In the genomic region with DNA sequence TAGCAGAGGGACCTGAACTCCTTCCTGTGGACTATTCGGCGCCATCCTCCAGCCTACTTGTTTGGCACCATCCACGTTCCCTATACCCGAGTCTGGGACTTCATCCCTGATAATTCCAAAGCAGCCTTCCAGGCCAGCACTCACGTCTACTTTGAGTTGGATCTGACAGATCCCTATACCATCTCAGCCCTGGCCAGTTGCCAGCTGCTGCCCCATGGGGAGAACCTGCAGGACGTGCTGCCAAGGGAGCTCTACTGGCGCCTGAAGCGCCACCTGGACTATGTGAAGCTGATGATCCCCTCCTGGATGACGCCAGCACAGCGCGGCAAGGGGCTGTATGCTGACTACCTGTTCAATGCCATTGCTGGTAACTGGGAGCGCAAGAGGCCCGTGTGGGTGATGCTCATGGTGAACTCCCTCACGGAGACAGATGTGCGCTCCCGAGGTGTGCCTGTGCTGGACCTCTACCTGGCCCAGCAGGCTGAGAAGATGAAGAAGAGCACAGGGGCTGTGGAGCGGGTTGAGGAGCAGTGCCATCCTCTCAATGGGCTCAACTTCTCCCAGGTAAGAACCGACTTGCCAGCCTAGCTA, we compare ENCODE assay signal across 13 mouse cellular contexts. TPM values are rescaled to one million over a fixed set of nuclear protein-coding genes. Genes with fewer than 3 reads are reported as not detected.
DNase-seq lines count a peak whose midpoint lies in the region; ATAC-seq and TF ChIP-seq lines count a peak whose summit lies in the region.
"Had no signal": no experiment of that assay in that cellular context is flagged by ENCODE, and none has a peak within 500 bp of the region (broad histone marks: within the 10 kb centered on the region; RNA-seq: fewer than 3 reads in every experiment).

No protein-coding gene starts in this region.

- no peak for DNase-seq in embryonic facial prominence, embryonic 10.5 days (ENCODE audit: low spot score)
- DNase-seq in intestine, embryonic 14.5 days (ENCODE audit: low spot score), result peak; percentile 50
- DNase-seq in kidney, postnatal 0 days (ENCODE audit: low spot score), result no peak
- no peak for DNase-seq in T-cell, adult 2 months (ENCODE audit: low spot score)
- no peak for DNase-seq in urinary bladder, adult 2 months (ENCODE audit: low spot score)
- DNase-seq: embryo, embryonic 11 days had no signal

- 68% methylated on average over 18 of the region's 18 CpGs for WGBS in embryonic facial prominence, embryonic 13.5 days
- WGBS in embryonic facial prominence, embryonic 10.5 days, result 68% methylated on average over 18 of the region's 18 CpGs
- WGBS in intestine, embryonic 14.5 days, result 81% methylated on average over 18 of the region's 18 CpGs
- 83% methylated on average over 18 of the region's 18 CpGs for WGBS in intestine, embryonic 16.5 days
- WGBS in kidney, postnatal 0 days, result 63% methylated on average over 18 of the region's 18 CpGs

- 0 out of 2 replicates have a peak overlapping the region, but pooled peaks have one; percentile 45 for H3K4me2 ChIP-seq in embryonic facial prominence, embryonic 13.5 days
- H3K4me2 ChIP-seq in intestine, embryonic 14.5 days (ENCODE audit: low read length), result no peak overlapping the region
- no peak overlapping the region for H3K4me2 ChIP-seq in intestine, embryonic 16.5 days (ENCODE audit: low read depth, low read length)
- H3K4me2 ChIP-seq in kidney, postnatal 0 days (ENCODE audit: low read length), result peak overlapping the region; percentile 98
- H3K4me2 ChIP-seq: forebrain, embryonic 13.5 days had no signal

- no peaks in the 10 kb centered on the region for H3K9me3 ChIP-seq in embryonic facial prominence, embryonic 13.5 days
- no peaks in the 10 kb centered on the region for H3K9me3 ChIP-seq in embryonic facial prominence, embryonic 10.5 days
- H3K9me3 ChIP-seq in intestine, embryonic 14.5 days (ENCODE audit: control insufficient read depth, low read length), result no peaks in the 10 kb centered on the region
- no peaks in the 10 kb centered on the region for H3K9me3 ChIP-seq in intestine, embryonic 16.5 days (ENCODE audit: control insufficient read depth, low read length)
- H3K9me3 ChIP-seq in E14TG2a.4 (ENCODE audit: low read length), result no peaks in the 10 kb centered on the region
- H3K9me3 ChIP-seq in kidney, postnatal 0 days (replicated peaks; ENCODE audit: low read length), result no peaks in the 10 kb centered on the region
- H3K9me3 ChIP-seq: forebrain, embryonic 13.5 days had no signal

- peaks cover 46% of the 10 kb centered on the region for H3K4me1 ChIP-seq in embryonic facial prominence, embryonic 13.5 days
- H3K4me1 ChIP-seq in embryonic facial prominence, embryonic 10.5 days, result peaks cover 52% of the 10 kb centered on the region
- H3K4me1 ChIP-seq in intestine, embryonic 14.5 days (replicated peaks; ENCODE audit: control insufficient read depth, insufficient read depth, low read length), result peaks cover 16% of the 10 kb centered on the region
- 0 out of 2 replicates have a peak, but pooled peaks cover 4% of the 10 kb centered on the region for H3K4me1 ChIP-seq in intestine, embryonic 16.5 days (ENCODE audit: control insufficient read depth, insufficient read depth, low read length)
- peaks cover 8% of the 10 kb centered on the region for H3K4me1 ChIP-seq in E14TG2a.4 (replicated peaks; ENCODE audit: low read depth, low read length)
- H3K4me1 ChIP-seq in kidney, postnatal 0 days (replicated peaks; ENCODE audit: insufficient read depth, low read length), result peaks cover 19% of the 10 kb centered on the region

- no peaks in the 10 kb centered on the region for H3K36me3 ChIP-seq in embryonic facial prominence, embryonic 13.5 days
- no peaks in the 10 kb centered on the region for H3K36me3 ChIP-seq in embryonic facial prominence, embryonic 10.5 days (replicated peaks)
- no peaks in the 10 kb centered on the region for H3K36me3 ChIP-seq in intestine, embryonic 14.5 days (ENCODE audit: control insufficient read depth, insufficient read depth, low read length)
- H3K36me3 ChIP-seq in intestine, embryonic 16.5 days (ENCODE audit: control insufficient read depth, insufficient read depth, low read length), result no peaks in the 10 kb centered on the region
- H3K36me3 ChIP-seq in E14TG2a.4 (ENCODE audit: insufficient read depth, low read length), result no peaks in the 10 kb centered on the region
- H3K36me3 ChIP-seq in kidney, postnatal 0 days (ENCODE audit: insufficient read depth, low read length), result no peaks in the 10 kb centered on the region

- peaks cover 52% of the 10 kb centered on the region for H3K27me3 ChIP-seq in embryonic facial prominence, embryonic 13.5 days
- H3K27me3 ChIP-seq in embryonic facial prominence, embryonic 10.5 days (replicated peaks; ENCODE audit: low read depth, poor library complexity, severe bottlenecking), result peaks cover 77% of the 10 kb centered on the region
- peaks cover 22% of the 10 kb centered on the region for H3K27me3 ChIP-seq in intestine, embryonic 14.5 days (replicated peaks; ENCODE audit: control insufficient read depth, insufficient read depth, low read length)
- H3K27me3 ChIP-seq in intestine, embryonic 16.5 days (replicated peaks; ENCODE audit: control insufficient read depth, insufficient read depth, low read length), result peaks cover 7% of the 10 kb centered on the region; the same call in 1 of the 2 replicates
- peaks cover 67% of the 10 kb centered on the region for H3K27me3 ChIP-seq in E14TG2a.4 (ENCODE audit: insufficient read depth, low read length)
- peaks cover 9% of the 10 kb centered on the region; the same call in 1 of the 2 replicates for H3K27me3 ChIP-seq in kidney, postnatal 0 days (ENCODE audit: insufficient read depth, low read length)

- ATAC-seq in embryonic facial prominence, embryonic 13.5 days (ENCODE audit: insufficient number of reproducible peaks, insufficient read depth, low FRiP score, low TSS enrichment, low read depth), result no peak
- ATAC-seq in intestine, embryonic 14.5 days (replicated peaks; ENCODE audit: low FRiP score, low TSS enrichment, low read depth), result no peak
- no peak for ATAC-seq in intestine, embryonic 16.5 days
- ATAC-seq in kidney, postnatal 0 days (replicated peaks; ENCODE audit: low FRiP score, low read depth), result no peak
- ATAC-seq: forebrain, embryonic 13.5 days; intestine, postnatal 0 days had no signal

- no peak overlapping the region for H3K4me3 ChIP-seq in embryonic facial prominence, embryonic 13.5 days
- H3K4me3 ChIP-seq in embryonic facial prominence, embryonic 10.5 days, result no peak overlapping the region; the same call in 1 of the 2 replicates
- H3K4me3 ChIP-seq in intestine, embryonic 14.5 days (ENCODE audit: low read depth, low read length), result no peak overlapping the region
- no peak overlapping the region for H3K4me3 ChIP-seq in intestine, embryonic 16.5 days (ENCODE audit: low read length)
- H3K4me3 ChIP-seq in E14TG2a.4 (replicated peaks; ENCODE audit: low read length), result 0 out of 2 replicates have a peak overlapping the region, but pooled peaks have one; percentile 23
- 0 out of 2 replicates have a peak overlapping the region, but pooled peaks have one; percentile 5 for H3K4me3 ChIP-seq in kidney, postnatal 0 days (replicated peaks; ENCODE audit: low read depth, low read length)
- H3K4me3 ChIP-seq: forebrain, embryonic 13.5 days; megakaryocyte, embryonic 14.5 days had no signal

- H3K9ac ChIP-seq in embryonic facial prominence, embryonic 13.5 days, result no peak overlapping the region
- no peak overlapping the region for H3K9ac ChIP-seq in intestine, embryonic 14.5 days (ENCODE audit: low read length)
- no peak overlapping the region for H3K9ac ChIP-seq in intestine, embryonic 16.5 days (ENCODE audit: low read depth, low read length)
- no peak overlapping the region for H3K9ac ChIP-seq in kidney, postnatal 0 days (ENCODE audit: low read depth, low read length)
- H3K9ac ChIP-seq: forebrain, embryonic 13.5 days had no signal

- no peak overlapping the region for H3K27ac ChIP-seq in embryonic facial prominence, embryonic 13.5 days
- H3K27ac ChIP-seq in embryonic facial prominence, embryonic 10.5 days (replicated peaks), result no peak overlapping the region
- no peak overlapping the region for H3K27ac ChIP-seq in intestine, embryonic 14.5 days (ENCODE audit: low read depth)
- H3K27ac ChIP-seq in intestine, embryonic 16.5 days (ENCODE audit: low read length), result no peak overlapping the region
- H3K27ac ChIP-seq in kidney, postnatal 0 days, result peak overlapping the region; percentile 44; the same call in 1 of the 2 replicates
- H3K27ac ChIP-seq: forebrain, embryonic 13.5 days; stomach, postnatal 0 days had no signal

- TF ChIP-seq CTCF in E14TG2a.4 (conservative IDR thresholded peaks at IDR 0.05; ENCODE audit: low read length), result no peak
- no peak for TF ChIP-seq CTCF in kidney, postnatal 0 days (IDR thresholded peaks at IDR 0.05; ENCODE audit: low read depth)

RNA-seq across cellular contexts. Expression of gene Trabd2b, which starts 2.5 kb away (rescaled TPM):
- polyA plus RNA-seq in embryonic facial prominence, embryonic 13.5 days (2015; fragmentation: Nextera tagmentation; extraction: Ambion mirVana), result 1.7 TPM in 2 replicates
- 0.80 and 0.81 TPM in 2 replicates for polyA plus RNA-seq in embryonic facial prominence, embryonic 10.5 days (2016; fragmentation: Nextera tagmentation; extraction: Ambion mirVana)
- polyA plus RNA-seq in intestine, embryonic 14.5 days (2014; fragmentation: Nextera tagmentation; extraction: Ambion mirVana), result 0.52 and 0.72 TPM in 2 replicates
- 0.37 and 0.40 TPM in 2 replicates for polyA plus RNA-seq in intestine, embryonic 16.5 days (2015; fragmentation: Nextera tagmentation; extraction: Ambion mirVana)
- polyA plus RNA-seq in kidney, postnatal 0 days (2015; fragmentation: Nextera tagmentation; extraction: Ambion mirVana), result 5.2 and 5.8 TPM in 2 replicates
- 6.1 and 10.7 TPM in 2 replicates for polyA plus RNA-seq in urinary bladder, adult 2 months (2012; rRNA removed)

Comparison
In these comparisons a context has a peak if more than half of its experiments do, and no peak if none do; other contexts are left out.
1. H3K4me2 ChIP-seq: peak in embryonic facial prominence, embryonic 13.5 days (single experiment) and kidney, postnatal 0 days (single experiment); none in intestine, embryonic 14.5 days (single experiment) and intestine, embryonic 16.5 days (single experiment).
2. H3K4me3 ChIP-seq: peak in E14TG2a.4 (single experiment) and kidney, postnatal 0 days (single experiment); none in embryonic facial prominence, embryonic 13.5 days (single experiment), embryonic facial prominence, embryonic 10.5 days (single experiment), intestine, embryonic 14.5 days (single experiment) and intestine, embryonic 16.5 days (single experiment).